Mouse (Mus musculus) midbrain, embryonic 15.5 days (tissue): ENCODE measurements at regions not wholly inside any gene's neighbourhood (a gene's known extent, or its start where the extent isn't known, plus 50 kb on each side); places are given as distances from the start of the nearest gene placed in this dataset.

ENCODE experiments used
- ATAC-seq: fragments of 200-750 bp; cut with Nextera tagmentation; replicated peaks from 2 replicates; pipeline ENCODE4 v1.8.0; 2017; ENCODE audit warnings: moderate TSS enrichment
- H3K27ac ChIP-seq: fragments of 300-500 bp; sonication (generic); 2 replicates; pipeline ENCODE4 v1.5.1; 2015; ENCODE audit warnings: mild to moderate bottlenecking, inconsistent platforms
- H3K27me3 ChIP-seq: fragments of 300-500 bp; sonication (generic); replicated peaks from 2 replicates; pipeline ENCODE4 v1.6.1; 2015; ENCODE audit warnings: inconsistent platforms
- H3K36me3 ChIP-seq: fragments of 300-500 bp; sonication (generic); replicated peaks from 2 replicates; pipeline ENCODE4 v1.6.1; 2015; ENCODE audit warnings: inconsistent platforms
- H3K4me1 ChIP-seq: fragments of 300-500 bp; sonication (generic); 2 replicates; pipeline ENCODE4 v1.6.1; 2015; ENCODE audit warnings: inconsistent platforms
- H3K4me2 ChIP-seq: fragments of 300-500 bp; sonication (generic); 2 replicates; pipeline ENCODE4 v1.6.1; 2015; ENCODE audit warnings: inconsistent platforms, mild to moderate bottlenecking, moderate library complexity
- H3K4me3 ChIP-seq: fragments of 300-500 bp; sonication (generic); 2 replicates; pipeline ENCODE4 v1.5.1; 2015; ENCODE audit warnings: mild to moderate bottlenecking, inconsistent platforms
- H3K9ac ChIP-seq: fragments of 300-500 bp; sonication (generic); 2 replicates; pipeline ENCODE4 v1.6.1; 2015; ENCODE audit warnings: mild to moderate bottlenecking, inconsistent platforms
- H3K9me3 ChIP-seq: fragments of 300-500 bp; sonication (generic); 2 replicates; pipeline ENCODE4 v1.6.1; 2016; ENCODE audit warnings: inconsistent platforms
- WGBS: fragments of 180-500 bp; shearing (Covaris S2); methylation state at CpG from one replicate; pipeline ENCODE4 v1.1.7; 2015; ENCODE audit warnings: mixed read lengths; 5-methylcytosine and 5-hydroxymethylcytosine counted together

DNA sequence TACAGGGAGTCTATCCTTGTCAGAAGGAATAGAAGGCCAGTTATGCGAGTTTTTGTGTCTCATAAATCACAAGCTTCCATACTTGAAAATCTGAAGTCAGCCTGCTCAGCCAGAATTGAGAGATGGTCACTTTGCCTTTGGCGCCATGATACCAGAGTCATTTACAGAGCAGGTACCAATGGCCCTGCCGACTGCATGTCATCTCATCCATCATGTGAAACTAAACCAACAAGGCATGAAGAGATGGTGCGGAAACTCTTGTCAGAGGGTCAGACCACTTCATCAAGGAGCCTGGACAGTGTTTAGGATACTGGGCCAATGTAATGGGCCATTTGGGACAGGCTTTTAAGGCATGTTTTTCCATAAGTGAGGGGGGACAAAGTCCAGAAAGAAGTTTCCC lies 363.2 kb downstream of the Nuf2 start:
- H3K4me1 ChIP-seq = no peaks in the 10 kb centered on the region
- no peaks in the 10 kb centered on the region for H3K36me3 ChIP-seq
- H3K27me3 ChIP-seq = no peaks in the 10 kb centered on the region
- H3K27ac ChIP-seq = no peak overlapping the region
- ATAC-seq = no peak
- no peak overlapping the region for H3K9ac ChIP-seq
- H3K4me3 ChIP-seq = no peak overlapping the region
- no peaks in the 10 kb centered on the region for H3K9me3 ChIP-seq
- 92% methylated on average over 4 of the region's 4 CpGs for WGBS
- no peak overlapping the region for H3K4me2 ChIP-seq

DNA sequence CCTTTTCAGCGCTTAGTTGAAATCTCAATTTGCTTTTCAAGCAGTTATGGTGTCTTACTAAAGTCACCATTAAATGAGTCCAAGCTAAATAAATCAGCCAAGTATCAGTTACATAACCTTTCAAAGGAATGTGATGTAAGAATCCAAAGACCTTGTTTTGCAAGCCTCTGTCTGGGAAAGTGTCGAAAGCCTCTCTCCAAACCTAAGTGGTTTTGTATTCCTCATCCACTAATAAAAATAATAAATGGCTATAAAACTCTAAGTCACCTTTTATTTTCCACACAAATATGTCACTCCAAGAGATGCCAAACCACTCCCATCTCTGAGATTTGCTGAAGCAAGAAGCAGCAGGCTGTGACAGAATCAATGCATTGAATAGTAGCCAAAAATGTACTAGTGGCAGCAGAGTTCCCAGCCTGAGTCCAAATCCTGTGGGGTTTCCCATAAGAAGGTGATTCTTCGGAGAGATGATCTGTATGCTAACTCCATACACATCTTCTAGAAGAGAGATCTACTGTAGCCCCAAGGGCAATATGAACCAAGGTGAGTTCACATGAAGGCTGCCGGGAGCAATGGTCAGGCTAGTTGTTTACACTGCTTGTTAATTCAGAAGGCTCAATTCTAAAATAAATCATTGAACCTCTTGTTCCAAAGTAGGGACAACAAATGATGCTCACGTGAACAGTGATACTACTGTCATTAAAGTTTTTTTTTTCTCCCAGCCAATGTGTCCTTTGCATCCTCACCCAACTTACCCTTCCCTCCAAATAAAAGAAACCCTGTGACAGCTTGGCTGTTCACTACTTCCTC lies 365.0 kb downstream of the Nuf2 start:
- H3K27ac ChIP-seq = no peak overlapping the region
- H3K4me1 ChIP-seq = no peaks in the 10 kb centered on the region
- no peak overlapping the region for H3K4me3 ChIP-seq
- H3K9ac ChIP-seq = no peak overlapping the region
- no peaks in the 10 kb centered on the region for H3K9me3 ChIP-seq
- H3K36me3 ChIP-seq = no peaks in the 10 kb centered on the region
- 89% methylated on average over 5 of the region's 5 CpGs for WGBS
- H3K4me2 ChIP-seq = no peak overlapping the region
- no peak for ATAC-seq
- H3K27me3 ChIP-seq = no peaks in the 10 kb centered on the region

DNA sequence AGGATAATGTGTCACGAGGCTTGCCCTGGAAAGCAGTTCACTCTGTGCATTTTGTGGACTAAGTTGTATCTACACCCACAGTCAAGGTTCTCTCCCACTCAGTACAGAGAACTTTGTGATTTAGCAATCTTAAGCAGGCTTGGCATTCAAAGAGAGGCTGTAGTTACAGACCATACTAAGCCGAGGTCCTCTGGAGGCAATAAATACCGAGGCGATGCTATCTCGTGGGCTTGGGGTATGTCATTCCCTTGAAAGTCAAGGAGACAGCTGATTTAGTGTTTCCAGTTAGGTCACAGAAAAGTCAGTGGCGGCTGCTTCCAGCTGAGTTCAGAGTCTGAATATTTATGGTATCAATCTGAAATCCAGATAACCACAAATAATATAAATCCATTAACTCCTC lies 370.4 kb downstream of the Nuf2 start:
- Histone ChIP-seq H3K9me3 (no peaks in the 10 kb centered on the region), H3K4me3 (no peak overlapping the region), H3K4me1 (no peaks in the 10 kb centered on the region), H3K36me3 (no peaks in the 10 kb centered on the region), H3K27me3 (no peaks in the 10 kb centered on the region), H3K4me2 (no peak overlapping the region), H3K27ac (no peak overlapping the region), H3K9ac (no peak overlapping the region)
- 85% methylated on average over 6 of the region's 6 CpGs for WGBS
- ATAC-seq = no peak

DNA sequence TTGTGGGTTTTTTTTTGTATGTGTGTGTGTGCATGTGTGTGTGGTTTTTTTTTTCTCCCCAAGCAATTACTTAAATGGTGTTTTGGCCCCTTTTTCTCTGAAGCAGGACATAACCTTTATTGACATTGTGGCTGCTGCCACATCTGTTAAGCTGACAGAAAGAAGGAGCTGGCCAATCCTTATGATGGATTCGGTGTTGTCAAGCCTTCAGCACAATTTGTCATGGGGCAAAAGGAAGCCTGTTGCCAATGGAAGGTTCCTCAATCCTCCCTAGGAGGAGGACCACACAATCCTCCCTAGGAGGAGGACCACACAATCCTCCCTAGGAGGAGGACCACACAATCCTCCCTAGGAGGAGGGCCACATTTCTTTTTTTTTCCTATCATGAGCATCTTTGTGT lies 371.0 kb downstream of the Nuf2 start:
- Histone ChIP-seq H3K4me3 (no peak overlapping the region), H3K4me2 (no peak overlapping the region), H3K9ac (no peak overlapping the region), H3K27me3 (no peaks in the 10 kb centered on the region), H3K9me3 (no peaks in the 10 kb centered on the region), H3K27ac (no peak overlapping the region), H3K36me3 (no peaks in the 10 kb centered on the region), H3K4me1 (no peaks in the 10 kb centered on the region)
- no peak for ATAC-seq
- 79% methylated on average over 1 of the region's 1 CpGs for WGBS

DNA sequence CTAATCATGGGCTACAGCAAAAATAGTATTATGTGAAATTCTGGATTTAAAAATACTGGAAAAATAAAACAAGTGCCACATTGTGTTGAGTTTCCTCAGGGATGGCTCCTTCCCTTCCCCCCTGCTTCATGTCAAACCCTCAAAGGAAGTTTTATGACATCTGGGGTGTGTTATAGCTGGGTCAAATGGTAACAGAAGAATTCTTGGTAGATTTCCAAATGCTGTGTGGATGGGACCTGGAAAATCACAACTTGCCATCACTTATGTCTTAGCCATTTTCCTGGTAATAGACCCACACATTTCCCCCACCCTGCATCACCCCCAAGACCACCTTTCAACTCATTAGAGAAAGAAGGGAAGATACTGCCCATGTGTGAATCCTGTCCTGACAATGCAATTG lies 371.5 kb downstream of the Nuf2 start:
- no peak for ATAC-seq
- H3K4me1 ChIP-seq = no peaks in the 10 kb centered on the region
- H3K9me3 ChIP-seq = no peaks in the 10 kb centered on the region
- H3K9ac ChIP-seq = no peak overlapping the region
- no peaks in the 10 kb centered on the region for H3K36me3 ChIP-seq
- no peak overlapping the region for H3K27ac ChIP-seq
- H3K27me3 ChIP-seq = no peaks in the 10 kb centered on the region
- H3K4me3 ChIP-seq = no peak overlapping the region
- no peak overlapping the region for H3K4me2 ChIP-seq

DNA sequence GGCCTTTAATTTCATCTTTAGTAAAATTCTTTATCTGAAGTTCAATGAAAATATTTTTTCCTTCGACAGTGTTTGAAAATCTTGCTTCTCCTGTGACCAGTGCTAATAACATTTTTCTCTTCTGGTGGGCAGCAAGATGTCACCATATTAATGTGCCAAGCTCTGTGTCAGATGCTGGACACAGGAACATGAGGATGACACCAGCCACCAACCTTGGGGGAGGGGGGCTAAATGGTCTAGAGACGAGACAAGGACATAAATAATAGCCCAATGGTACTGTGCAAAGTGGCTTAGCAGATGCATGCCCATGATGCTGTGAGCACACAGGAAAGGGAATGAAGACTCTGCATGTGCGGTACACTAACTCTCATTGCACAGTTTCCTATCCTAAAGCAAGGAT lies 373.8 kb downstream of the Nuf2 start:
- H3K27me3 ChIP-seq = no peaks in the 10 kb centered on the region
- H3K4me2 ChIP-seq = no peak overlapping the region
- WGBS = 85% methylated on average over 3 of the region's 3 CpGs
- H3K36me3 ChIP-seq = no peaks in the 10 kb centered on the region
- H3K27ac ChIP-seq = no peak overlapping the region
- no peaks in the 10 kb centered on the region for H3K9me3 ChIP-seq
- H3K4me3 ChIP-seq = no peak overlapping the region
- ATAC-seq = no peak
- no peak overlapping the region for H3K9ac ChIP-seq
- H3K4me1 ChIP-seq = no peaks in the 10 kb centered on the region

DNA sequence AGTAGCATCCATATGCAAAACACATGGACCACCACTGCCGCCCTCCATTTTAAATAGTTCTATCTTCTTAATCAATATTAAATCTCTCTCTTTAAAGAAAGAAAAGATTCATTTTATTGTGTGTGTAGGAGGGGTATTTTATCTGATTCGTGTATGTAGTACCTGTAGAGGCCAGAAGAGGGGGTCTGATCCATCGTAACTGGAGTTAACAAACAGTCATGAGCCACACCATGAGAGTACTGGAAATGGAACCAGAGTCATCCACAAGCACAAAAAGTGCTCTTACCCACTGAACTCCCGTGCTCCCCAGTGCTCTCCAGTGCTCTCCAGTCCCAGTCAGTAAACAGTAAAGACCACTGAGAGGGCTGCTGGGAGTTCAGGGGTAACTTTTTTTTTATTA lies 374.4 kb downstream of the Nuf2 start:
- no peaks in the 10 kb centered on the region for H3K27me3 ChIP-seq
- H3K27ac ChIP-seq = no peak overlapping the region
- H3K36me3 ChIP-seq = no peaks in the 10 kb centered on the region
- no peak overlapping the region for H3K4me2 ChIP-seq
- H3K9me3 ChIP-seq = no peaks in the 10 kb centered on the region
- no peaks in the 10 kb centered on the region for H3K4me1 ChIP-seq
- no peak for ATAC-seq
- H3K4me3 ChIP-seq = no peak overlapping the region
- WGBS = 83% methylated on average over 4 of the region's 4 CpGs
- H3K9ac ChIP-seq = no peak overlapping the region

DNA sequence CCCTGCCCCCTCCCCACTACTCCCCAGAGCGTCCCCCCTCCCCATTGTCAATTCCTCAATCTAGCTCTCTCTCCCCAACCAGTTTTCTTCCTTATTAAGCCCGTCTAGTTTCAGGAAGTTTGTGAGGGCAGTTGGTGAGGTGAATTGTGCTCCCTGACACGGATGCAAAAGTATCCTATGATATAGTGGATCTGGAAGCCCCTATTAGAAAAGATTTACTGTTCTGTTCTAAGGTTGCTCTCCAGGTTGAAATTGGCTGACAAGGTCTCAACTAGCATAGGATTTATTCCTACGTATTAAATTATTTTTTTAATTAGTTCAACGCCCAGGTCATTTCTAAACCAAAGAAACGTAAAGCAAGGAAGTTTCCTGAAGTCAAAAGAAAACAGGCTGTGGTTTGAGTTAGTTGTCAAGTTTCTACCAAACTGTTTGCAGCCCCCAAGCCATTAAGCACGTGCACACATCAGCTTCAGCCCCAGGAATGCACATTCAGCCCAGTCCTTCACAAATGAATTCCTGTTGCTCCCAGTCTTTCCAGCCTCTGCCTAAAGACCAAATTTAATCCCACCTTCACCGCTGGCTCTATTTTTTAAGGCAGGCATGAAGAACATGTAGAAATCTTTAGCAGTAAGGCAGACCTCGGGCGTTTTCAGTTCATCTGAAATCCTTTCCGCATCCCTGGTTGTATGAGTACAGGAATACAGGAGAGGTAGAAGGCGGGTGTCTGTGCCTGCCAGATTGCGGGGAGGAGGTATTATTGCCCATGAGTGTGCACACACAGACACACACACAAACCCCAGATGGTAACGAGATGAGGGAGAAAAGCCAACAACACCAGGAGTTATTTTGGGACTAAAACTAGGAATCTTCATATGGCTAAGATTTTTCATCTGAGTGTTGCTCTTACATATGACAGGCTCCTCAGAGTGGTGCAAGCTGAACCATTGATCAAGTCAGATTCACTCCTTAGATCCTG lies 375.5 kb downstream of the Nuf2 start:
- Histone ChIP-seq H3K4me1 (no peaks in the 10 kb centered on the region), H3K9ac (no peak overlapping the region), H3K4me3 (no peak overlapping the region), H3K9me3 (no peaks in the 10 kb centered on the region), H3K27me3 (no peaks in the 10 kb centered on the region), H3K27ac (no peak overlapping the region), H3K36me3 (no peaks in the 10 kb centered on the region), H3K4me2 (no peak overlapping the region)
- 80% methylated on average over 14 of the region's 14 CpGs for WGBS
- ATAC-seq = no peak

DNA sequence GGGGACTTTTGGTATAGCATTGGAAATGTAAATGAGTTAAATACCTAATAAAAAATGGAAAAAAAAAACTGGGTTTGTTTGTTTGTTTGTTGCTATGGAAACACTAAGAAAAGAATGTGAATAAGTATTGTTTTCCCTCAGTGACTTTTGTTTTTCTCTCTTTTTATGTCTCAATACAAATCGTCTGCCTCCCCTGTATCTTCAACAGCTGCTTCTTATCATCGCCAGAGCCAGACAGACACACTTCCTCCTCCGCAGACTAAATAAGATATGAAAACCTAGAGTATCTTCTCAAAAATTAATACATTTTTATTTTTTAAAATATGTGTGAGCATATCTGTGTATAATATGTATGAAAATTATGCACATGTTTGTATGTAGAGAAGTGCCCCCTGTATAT lies 389.0 kb downstream of the Nuf2 start:
- Histone ChIP-seq H3K36me3 (no peaks in the 10 kb centered on the region), H3K9me3 (no peaks in the 10 kb centered on the region), H3K27ac (no peak overlapping the region), H3K4me3 (no peak overlapping the region), H3K27me3 (no peaks in the 10 kb centered on the region), H3K4me2 (no peak overlapping the region), H3K4me1 (peaks cover 12% of the 10 kb centered on the region; the same call in 1 of the 2 replicates), H3K9ac (no peak overlapping the region)
- WGBS = 76% methylated on average over 3 of the region's 3 CpGs
- ATAC-seq = no peak

DNA sequence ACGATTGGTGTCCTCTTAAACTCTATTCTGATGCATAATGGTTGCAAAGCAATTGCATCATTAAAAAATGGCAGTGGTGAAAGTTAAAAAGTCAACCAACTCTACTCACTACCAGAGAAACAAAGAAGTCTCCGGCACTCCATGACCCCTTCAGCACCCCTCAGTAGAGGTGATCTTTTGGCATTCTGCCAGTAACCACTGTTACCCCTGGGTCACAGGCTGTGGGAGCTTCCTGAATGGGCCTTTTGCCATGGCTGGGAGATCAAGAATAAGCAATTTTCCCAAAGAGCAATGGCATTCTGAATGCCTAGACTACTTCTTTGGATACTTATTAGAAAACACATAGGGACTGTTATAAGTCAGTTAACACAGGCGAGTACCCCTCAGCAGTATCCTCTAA lies 391.2 kb downstream of the Nuf2 start:
- no peak overlapping the region for H3K27ac ChIP-seq
- no peak overlapping the region for H3K9ac ChIP-seq
- 56% methylated on average over 3 of the region's 3 CpGs for WGBS

DNA sequence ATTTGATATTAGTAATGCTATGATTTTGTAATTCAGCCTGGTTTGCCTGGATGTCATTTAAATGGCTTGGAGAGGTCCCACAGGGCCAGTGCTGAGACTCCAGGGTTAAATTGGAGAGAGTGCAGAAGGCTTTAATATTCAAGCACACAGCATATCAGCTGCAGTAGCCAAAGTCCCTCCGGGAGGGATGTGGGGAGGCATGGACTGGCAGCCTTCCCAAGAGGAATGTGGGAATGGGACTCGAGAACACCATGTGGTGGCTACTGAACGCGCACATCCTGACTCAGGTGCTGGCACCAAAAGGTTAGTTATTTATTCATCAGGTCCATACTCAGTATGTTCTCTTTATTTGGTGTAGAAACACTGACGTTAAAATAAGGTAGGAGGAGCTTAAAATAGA lies 391.8 kb downstream of the Nuf2 start:
- Histone ChIP-seq H3K9ac (no peak overlapping the region), H3K4me3 (no peak overlapping the region), H3K9me3 (no peaks in the 10 kb centered on the region), H3K27ac (peak overlapping the region; percentile 66), H3K27me3 (no peaks in the 10 kb centered on the region), H3K4me1 (peaks cover 12% of the 10 kb centered on the region; the same call in 1 of the 2 replicates), H3K36me3 (no peaks in the 10 kb centered on the region), H3K4me2 (no peak overlapping the region)
- peak; percentile 50; the same call in 1 of the 2 replicates for ATAC-seq
- 27% methylated on average over 5 of the region's 5 CpGs for WGBS

More for the DNA sequence above, 391.2 kb downstream of the Nuf2 start:
- no peaks in the 10 kb centered on the region for H3K9me3 ChIP-seq
- H3K4me2 ChIP-seq = no peak overlapping the region
- H3K36me3 ChIP-seq = no peaks in the 10 kb centered on the region
- H3K4me3 ChIP-seq = no peak overlapping the region
- no peaks in the 10 kb centered on the region for H3K27me3 ChIP-seq
- peaks cover 12% of the 10 kb centered on the region; the same call in 1 of the 2 replicates for H3K4me1 ChIP-seq
- no peak for ATAC-seq

DNA sequence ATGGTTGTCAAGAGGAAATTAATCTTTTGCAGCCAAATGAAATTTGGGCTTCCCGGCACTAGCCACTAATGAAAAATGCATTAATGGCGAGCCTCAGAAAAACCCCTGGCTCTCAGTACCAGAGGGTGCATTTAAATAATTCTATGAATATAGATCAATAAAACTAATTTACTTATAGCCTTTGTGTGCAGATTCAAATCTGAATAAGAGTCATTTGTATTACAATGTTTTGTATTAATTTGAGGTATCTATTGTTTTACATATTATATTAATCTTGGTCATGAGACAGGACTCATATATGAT lies 392.1 kb downstream of the Nuf2 start:
- Histone ChIP-seq H3K27me3 (no peaks in the 10 kb centered on the region), H3K27ac (peak overlapping the region; percentile 66), H3K4me3 (no peak overlapping the region), H3K36me3 (no peaks in the 10 kb centered on the region), H3K4me2 (no peak overlapping the region), H3K9ac (no peak overlapping the region), H3K4me1 (peaks cover 12% of the 10 kb centered on the region; the same call in 1 of the 2 replicates), H3K9me3 (no peaks in the 10 kb centered on the region)
- ATAC-seq = no peak; the same call in 1 of the 2 replicates
- WGBS = 19% methylated on average over 2 of the region's 2 CpGs
